Mouse (Mus musculus) B cell, adult (primary cell): Measurements from ENCODE around the gene Zfp788. TPM values are rescaled to one million over a fixed set of nuclear protein-coding genes. Genes with fewer than 3 reads are reported as not detected.

Experiments
- total RNA-seq: library from RNA; stranded (reverse); gene quantifications from 4 replicates; pipeline ENCODE4 v1.2.4, GENCODE M21; 2023; ENCODE audit not compliant: inconsistent age

Zfp788 gene
- 14.4 to 16.2 TPM (median 14.9 TPM) in 4 replicates for total RNA-seq

GRCm38 (mm10) chr7:41632409-41633220 lies at the start of gene Zfp788:
TSS of gene Zfp788 (plus strand) at chr7:41633203.

GRCm38 (mm10) chr7:41599034-41599813 lies 33.8 kb upstream of the Zfp788 start, which contains the start of gene 2610021A01Rik:
TSS of gene 2610021A01Rik (plus strand) at chr7:41599230.

Other genes with a start within 250 kb of the Zfp788 start
- gene AI987944, start 239.8 kb upstream of the Zfp788 start, total RNA-seq, result 15.1 to 19.2 TPM (median 16.9 TPM) in 4 replicates
- 0.16 to 0.24 TPM (median 0.22 TPM) in 4 replicates for gene Vmn2r57, start 184.5 kb upstream of the Zfp788 start, total RNA-seq
- 0.12 to 0.51 TPM (median 0.36 TPM) in 4 replicates for gene Gm20449, start 133.8 kb upstream of the Zfp788 start, total RNA-seq
- gene AW146154, start 133.3 kb upstream of the Zfp788 start, total RNA-seq, result 7.0 to 11.1 TPM (median 8.5 TPM) in 4 replicates
- gene Gm6871, start 59.5 kb upstream of the Zfp788 start, total RNA-seq, result not detected in 4 replicates
- gene 2610021A01Rik, start 34.0 kb upstream of the Zfp788 start, total RNA-seq, result 32.8 to 38.8 TPM (median 36.7 TPM) in 4 replicates
- gene Vmn2r58, start 239.5 kb downstream of the Zfp788 start, total RNA-seq, result not detected in 4 replicates